Mouse (Mus musculus) limb, embryonic 15.5 days (tissue): Measurements from ENCODE around the gene Ghrl. TPM values are rescaled to one million over a fixed set of nuclear protein-coding genes. Genes with fewer than 3 reads are reported as not detected.
"Not testable (repeated sequence)": the region's sequence is repeated elsewhere in the genome, so short reads cannot be mapped to it uniquely, and the experiment has no call there.

Experiments
- ATAC-seq: fragments of 200-750 bp; cut with Nextera tagmentation; 2 replicates; pipeline ENCODE4 v1.8.0; 2017; ENCODE audit warnings: low read depth, moderate TSS enrichment; ENCODE audit not compliant: insufficient number of reproducible peaks, low FRiP score, low TSS enrichment
- H3K27ac ChIP-seq: fragments of 300-500 bp; sonication (generic); 2 replicates; pipeline ENCODE4 v1.5.1; 2015; ENCODE audit warnings: moderate library complexity, mild to moderate bottlenecking, inconsistent platforms
- H3K27me3 ChIP-seq: fragments of 300-500 bp; sonication (generic); 2 replicates; pipeline ENCODE4 v1.6.1; 2015; ENCODE audit warnings: inconsistent platforms
- H3K36me3 ChIP-seq: fragments of 300-500 bp; sonication (generic); 2 replicates; pipeline ENCODE4 v1.6.1; 2015; ENCODE audit warnings: inconsistent platforms
- H3K4me1 ChIP-seq: fragments of 300-500 bp; sonication (generic); 2 replicates; pipeline ENCODE4 v1.6.1; 2015; ENCODE audit warnings: inconsistent platforms
- H3K4me2 ChIP-seq: fragments of 300-500 bp; sonication (generic); 2 replicates; pipeline ENCODE4 v1.6.1; 2015; ENCODE audit warnings: mild to moderate bottlenecking, inconsistent platforms
- H3K4me3 ChIP-seq: fragments of 300-500 bp; sonication (generic); 2 replicates; pipeline ENCODE4 v1.5.1; 2015; ENCODE audit warnings: mild to moderate bottlenecking, inconsistent platforms
- H3K9ac ChIP-seq: fragments of 300-500 bp; sonication (generic); 2 replicates; pipeline ENCODE4 v1.6.1; 2015; ENCODE audit warnings: inconsistent platforms
- H3K9me3 ChIP-seq: fragments of 300-500 bp; sonication (generic); 2 replicates; pipeline ENCODE4 v1.6.1; 2016; ENCODE audit warnings: inconsistent platforms
- WGBS: fragments of 180-500 bp; shearing (Covaris S2); methylation state at CpG from one replicate; pipeline ENCODE4 v1.1.7; 2015; 5-methylcytosine and 5-hydroxymethylcytosine counted together
- polyA plus RNA-seq: library from polyadenylated mRNA; unstranded; fragments of >200 nt; fragmentation: Nextera tagmentation; extraction: Ambion mirVana; gene quantifications from 2 replicates; pipeline ENCODE4 v1.2.1, GENCODE M21; 2015

Gene Ghrl
- polyA plus RNA-seq, 1 experiment from 2014 or later = 0.42 TPM

GRCm38 (mm10) chr6:113737318-113738046, 17.8 kb upstream of the Ghrl start:
- Histone ChIP-seq H3K27me3 (no peaks in the 10 kb centered on the region), H3K4me2 (no peak overlapping the region), H3K27ac (no peak overlapping the region), H3K36me3 (peaks cover 56% of the 10 kb centered on the region), H3K9me3 (no peaks in the 10 kb centered on the region), H3K4me3 (no peak overlapping the region), H3K9ac (no peak overlapping the region), H3K4me1 (peaks cover 11% of the 10 kb centered on the region)
- no peak for ATAC-seq
- WGBS = 89% methylated on average over 9 of the region's 9 CpGs

GRCm38 (mm10) chr6:113731296-113731695, 11.6 kb upstream of the Ghrl start:
- no peak overlapping the region for H3K27ac ChIP-seq
- no peak for ATAC-seq
- H3K36me3 ChIP-seq = peaks cover 99% of the 10 kb centered on the region
- no peaks in the 10 kb centered on the region for H3K4me1 ChIP-seq
- 96% methylated on average over 3 of the region's 3 CpGs for WGBS
- no peaks in the 10 kb centered on the region for H3K27me3 ChIP-seq
- no peak overlapping the region for H3K4me3 ChIP-seq
- no peak overlapping the region for H3K4me2 ChIP-seq
- H3K9ac ChIP-seq = no peak overlapping the region
- no peaks in the 10 kb centered on the region for H3K9me3 ChIP-seq

- Histone ChIP-seq H3K36me3 (peaks cover 90% of the 10 kb centered on the region), H3K4me1 (no peaks in the 10 kb centered on the region), H3K9me3 (no peaks in the 10 kb centered on the region), H3K9ac (no peak overlapping the region), H3K4me2 (no peak overlapping the region), H3K4me3 (no peak overlapping the region), H3K27ac (no peak overlapping the region), H3K27me3 (no peaks in the 10 kb centered on the region)
- no peak for ATAC-seq
- 85% methylated on average over 7 of the region's 7 CpGs for WGBS
These were observed 8.5 kb upstream of the Ghrl start for GRCm38 (mm10) chr6:113728181-113728580.

GRCm38 (mm10) chr6:113721061-113721460, 1.4 kb upstream of the Ghrl start:
- Histone ChIP-seq H3K9ac (no peak overlapping the region), H3K9me3 (no peaks in the 10 kb centered on the region), H3K36me3 (peaks cover 71% of the 10 kb centered on the region), H3K27ac (no peak overlapping the region), H3K4me3 (no peak overlapping the region), H3K4me1 (no peaks in the 10 kb centered on the region), H3K27me3 (no peaks in the 10 kb centered on the region), H3K4me2 (no peak overlapping the region)
- no peak for ATAC-seq
- 92% methylated on average over 4 of the region's 4 CpGs for WGBS

GRCm38 (mm10) chr6:113717541-113717940, 2.1 kb downstream of the Ghrl start:
- Histone ChIP-seq H3K9me3 (no peaks in the 10 kb centered on the region), H3K4me3 (no peak overlapping the region), H3K27ac (no peak overlapping the region), H3K36me3 (peaks cover 78% of the 10 kb centered on the region), H3K9ac (no peak overlapping the region), H3K4me2 (no peak overlapping the region), H3K4me1 (no peaks in the 10 kb centered on the region), H3K27me3 (no peaks in the 10 kb centered on the region)
- 88% methylated on average over 3 of the region's 3 CpGs for WGBS
- no peak for ATAC-seq

- no peaks in the 10 kb centered on the region for H3K9me3 ChIP-seq
- H3K9ac ChIP-seq = no peak overlapping the region
- no peak overlapping the region for H3K4me2 ChIP-seq
- H3K27ac ChIP-seq = no peak overlapping the region
- H3K4me3 ChIP-seq = no peak overlapping the region
- no peaks in the 10 kb centered on the region for H3K27me3 ChIP-seq
- no peak for ATAC-seq
- peaks cover 92% of the 10 kb centered on the region for H3K36me3 ChIP-seq
- H3K4me1 ChIP-seq = no peaks in the 10 kb centered on the region
- WGBS = 66% methylated on average over 1 of the region's 1 CpGs
These were observed 4.9 kb downstream of the Ghrl start for GRCm38 (mm10) chr6:113714797-113715196.

GRCm38 (mm10) chr6:113714276-113714675, 5.4 kb downstream of the Ghrl start:
- WGBS = 91% methylated on average over 2 of the region's 2 CpGs
- Histone ChIP-seq H3K4me2 (no peak overlapping the region), H3K27me3 (no peaks in the 10 kb centered on the region), H3K4me3 (no peak overlapping the region), H3K27ac (no peak overlapping the region), H3K36me3 (peaks cover 92% of the 10 kb centered on the region), H3K9ac (no peak overlapping the region), H3K4me1 (no peaks in the 10 kb centered on the region), H3K9me3 (no peaks in the 10 kb centered on the region)
- ATAC-seq = no peak

GRCm38 (mm10) chr6:113713389-113713788, 6.3 kb downstream of the Ghrl start:
- H3K4me1 ChIP-seq, H3K9ac ChIP-seq, ATAC-seq, H3K4me3 ChIP-seq, H3K27ac ChIP-seq, H3K27me3 ChIP-seq, H3K9me3 ChIP-seq, H3K4me2 ChIP-seq: not testable (repeated sequence)
- peaks cover 92% of the 10 kb centered on the region for H3K36me3 ChIP-seq
- WGBS = 89% methylated on average over 5 of the region's 5 CpGs

- 92% methylated on average over 3 of the region's 3 CpGs for WGBS
- Histone ChIP-seq H3K4me3 (no peak overlapping the region), H3K27me3 (no peaks in the 10 kb centered on the region), H3K4me1 (no peaks in the 10 kb centered on the region), H3K9ac (no peak overlapping the region), H3K36me3 (peaks cover 95% of the 10 kb centered on the region), H3K9me3 (no peaks in the 10 kb centered on the region), H3K4me2 (no peak overlapping the region), H3K27ac (no peak overlapping the region)
- no peak for ATAC-seq
These were observed 7.0 kb downstream of the Ghrl start for GRCm38 (mm10) chr6:113712718-113713117.

- Histone ChIP-seq H3K4me1 (peaks cover 28% of the 10 kb centered on the region), H3K27ac (peak overlapping the region; percentile 92), H3K4me3 (peak overlapping the region; percentile 90), H3K27me3 (no peaks in the 10 kb centered on the region), H3K36me3 (peaks cover 26% of the 10 kb centered on the region), H3K4me2 (peak overlapping the region; percentile 85), H3K9me3 (no peaks in the 10 kb centered on the region), H3K9ac (peak overlapping the region; percentile 75)
- no peak; the same call in 1 of the 2 replicates for ATAC-seq
- WGBS = under 1% methylated on average over 106 of the region's 113 CpGs
These were observed 22.2 kb downstream of the Ghrl start for GRCm38 (mm10) chr6:113697222-113698205.

GRCm38 (mm10) chr6:113696582-113697221, 23.0 kb downstream of the Ghrl start, which contains the start of gene Tatdn2:
Gene Tatdn2 (plus strand): TSS chr6:113697050.
- H3K4me1 ChIP-seq = peaks cover 28% of the 10 kb centered on the region

More at GRCm38 (mm10) chr6:113696582-113697221, 23.0 kb downstream of the Ghrl start, which contains the start of gene Tatdn2:
- Histone ChIP-seq H3K4me3 (peak within 1 kb of the TSS; percentile 90), H3K9ac (peak within 1 kb of the TSS; percentile 75), H3K4me2 (peak within 1 kb of the TSS; percentile 85), H3K36me3 (peaks cover 18% of the 10 kb centered on the region), H3K27ac (peak within 1 kb of the TSS; percentile 92), H3K9me3 (no peaks in the 10 kb centered on the region), H3K27me3 (no peaks in the 10 kb centered on the region)
- ATAC-seq = peak; percentile 99
- under 1% methylated on average over 58 of the region's 58 CpGs for WGBS
